Mouse (Mus musculus) layer of hippocampus, postnatal 25 days (tissue): Measurements from ENCODE around the gene Spc25. TPM values are rescaled to one million over a fixed set of nuclear protein-coding genes. Genes with fewer than 3 reads are reported as not detected.
A peak's percentile ranks its signal among the peaks of the same experiment; 100 is the strongest.

Experiments
- DNase-seq, 2 experiments: peaks; one replicate each; pipeline ENCODE4 v3.0.0; 2022; ENCODE audit warnings: mixed read lengths in 2 of 2, low spot score in 1 of 2; ENCODE audit errors: extremely low spot score in 1 of 2
- total RNA-seq, 2 experiments: library from RNA; stranded (reverse); gene quantifications; 2 replicates each; pipeline ENCODE4 v1.2.3; 2021

The Spc25 gene
- total RNA-seq: 1 to 10 TPM; 1.1 to 1.4 TPM

DNA sequence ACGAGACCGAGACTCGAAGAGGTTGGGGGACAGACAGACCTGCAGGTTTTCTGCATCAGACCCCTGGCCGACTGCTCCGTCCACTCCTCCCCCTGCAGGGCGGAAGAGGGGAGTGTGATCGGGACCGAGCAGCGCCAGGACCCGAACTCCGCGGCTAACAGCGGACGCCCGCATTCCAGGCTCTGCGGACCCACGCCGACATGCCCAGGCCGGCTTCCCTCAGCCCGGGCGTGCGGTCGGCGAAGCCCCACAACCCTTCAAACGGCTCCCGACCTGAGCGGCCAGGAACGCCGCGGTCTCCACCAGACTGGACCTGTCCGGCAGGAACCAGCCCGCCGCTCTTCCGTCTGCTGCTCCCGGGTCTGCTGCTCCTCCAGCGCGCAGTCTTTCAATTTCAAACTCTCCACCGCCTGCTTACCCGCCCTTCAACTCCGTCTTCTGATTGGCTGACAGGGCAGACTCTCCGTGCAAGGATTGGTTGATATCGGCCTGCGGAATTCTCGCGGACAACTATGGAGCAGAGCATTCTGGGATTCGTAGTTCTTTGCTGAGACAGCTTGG is at the start of gene Spc25:
Gene Spc25 (minus strand): TSS at position 404 of the 561 bp plus-strand sequence.
- peak; percentile 47 to 65 for DNase-seq

DNA sequence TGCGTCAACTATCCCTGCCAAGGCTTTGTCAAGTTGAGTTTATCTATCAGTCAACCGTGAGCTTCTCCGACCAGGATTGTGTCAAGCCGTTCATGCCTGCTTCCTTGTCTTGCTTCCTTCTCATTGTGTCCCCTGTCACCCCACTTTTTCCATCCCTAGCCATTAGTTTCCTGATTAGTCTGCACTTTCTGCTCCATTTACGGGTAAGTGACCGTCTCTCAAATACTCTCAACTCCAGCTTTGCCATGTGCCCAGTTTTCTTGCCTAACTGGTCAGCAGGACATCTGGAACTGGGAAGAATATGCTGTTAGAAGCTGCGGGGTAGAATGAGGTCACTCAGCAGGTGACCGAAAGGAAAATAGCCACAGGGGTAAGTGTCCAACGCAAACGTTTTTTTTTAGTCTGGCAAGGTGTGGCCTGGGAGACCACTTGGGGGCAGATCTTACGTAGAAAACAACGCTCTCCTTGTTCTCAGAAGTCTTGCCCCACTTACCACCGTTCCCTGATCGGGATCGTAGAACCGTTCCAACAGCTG is 42.3 kb upstream of the Spc25 start:
- no peak for DNase-seq

DNA sequence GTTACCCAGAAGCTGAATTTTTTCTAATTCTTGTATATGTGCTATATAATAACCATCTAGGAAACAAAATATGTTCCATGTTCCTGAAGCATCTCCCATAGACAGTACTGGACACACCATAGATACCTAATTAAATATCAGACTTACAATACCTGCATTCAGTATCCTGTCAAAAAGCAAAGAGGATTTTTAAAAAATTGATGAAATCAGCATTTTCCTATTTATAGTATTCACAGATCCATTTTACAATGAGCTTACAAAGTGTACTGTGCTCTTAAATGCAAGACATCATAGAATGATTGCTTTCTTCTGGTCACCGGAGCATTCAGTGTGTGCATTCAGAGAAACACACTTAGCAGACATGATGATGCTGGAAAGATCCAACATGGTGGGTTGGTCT is 41.1 kb upstream of the Spc25 start:
- no peak for DNase-seq

DNA sequence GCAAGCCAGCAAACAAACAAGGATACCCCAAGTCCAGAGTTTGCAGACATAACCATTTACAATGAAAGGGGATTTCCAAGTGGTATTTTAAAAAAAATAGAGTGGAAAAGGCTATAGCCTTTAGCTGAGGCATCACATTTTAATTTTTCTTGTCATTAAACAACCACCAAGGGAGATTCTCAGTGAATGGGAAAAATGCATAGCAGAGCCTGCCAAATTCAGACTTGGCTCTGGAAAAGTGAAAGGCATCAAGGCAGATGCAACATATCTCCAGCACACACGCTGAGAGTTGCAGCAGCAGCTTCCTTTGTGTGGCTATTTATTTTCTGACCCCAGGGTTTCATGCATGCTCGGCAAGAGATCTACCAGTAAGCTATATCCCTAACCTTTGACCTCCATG is 38.9 kb upstream of the Spc25 start:
- DNase-seq: no peak

DNA sequence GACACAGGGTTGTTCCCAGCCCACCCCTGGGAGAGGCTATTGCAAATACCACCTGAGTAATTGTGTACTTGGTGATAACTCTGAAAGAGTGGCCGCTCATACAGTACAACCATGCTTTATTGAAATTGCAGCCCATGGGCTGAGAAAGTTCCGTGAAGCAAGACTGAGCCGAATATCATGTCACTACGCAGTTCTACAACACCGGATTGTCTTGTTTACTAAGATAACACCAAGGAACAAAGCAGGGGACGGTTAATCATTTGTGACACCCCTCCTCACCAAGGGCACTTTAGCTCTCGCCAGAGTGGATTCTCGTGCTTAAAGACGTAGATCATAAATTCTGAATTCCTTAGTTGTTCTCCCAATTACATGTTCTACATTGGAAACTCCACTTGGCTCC is 33.3 kb upstream of the Spc25 start:
- DNase-seq: no peak

DNA sequence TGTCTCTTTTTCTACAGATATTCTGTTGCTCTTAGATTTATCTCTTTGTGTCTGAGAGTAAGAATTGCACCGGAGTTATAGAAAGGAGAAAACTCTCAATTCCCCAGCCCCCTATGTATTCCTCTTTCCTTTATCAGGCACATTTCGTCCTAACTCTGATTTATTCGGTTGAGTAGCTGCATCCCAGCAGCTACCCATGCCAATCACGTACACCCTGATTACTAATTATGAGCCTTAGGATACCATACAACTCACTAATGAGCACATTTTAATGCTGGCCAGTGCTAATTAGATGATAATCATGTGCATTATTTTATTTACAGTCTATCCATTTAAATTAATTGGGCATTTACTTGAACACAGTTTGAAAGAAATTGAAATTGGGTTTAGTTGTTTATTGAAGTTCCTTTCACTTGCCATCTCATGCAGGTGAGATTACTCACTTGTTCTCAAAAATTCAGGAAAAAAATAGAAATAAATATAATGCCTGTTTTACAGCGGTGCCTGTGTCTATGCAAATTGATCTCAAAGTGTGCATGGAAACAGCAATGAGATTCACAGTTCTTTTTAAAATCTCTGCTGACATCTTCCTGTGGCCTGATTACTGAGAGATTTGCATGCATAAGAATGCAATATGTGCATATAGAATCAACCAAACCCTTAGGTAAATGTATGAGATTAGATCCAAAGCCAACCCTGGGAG is 29.1 kb upstream of the Spc25 start:
- DNase-seq: no peak

DNA sequence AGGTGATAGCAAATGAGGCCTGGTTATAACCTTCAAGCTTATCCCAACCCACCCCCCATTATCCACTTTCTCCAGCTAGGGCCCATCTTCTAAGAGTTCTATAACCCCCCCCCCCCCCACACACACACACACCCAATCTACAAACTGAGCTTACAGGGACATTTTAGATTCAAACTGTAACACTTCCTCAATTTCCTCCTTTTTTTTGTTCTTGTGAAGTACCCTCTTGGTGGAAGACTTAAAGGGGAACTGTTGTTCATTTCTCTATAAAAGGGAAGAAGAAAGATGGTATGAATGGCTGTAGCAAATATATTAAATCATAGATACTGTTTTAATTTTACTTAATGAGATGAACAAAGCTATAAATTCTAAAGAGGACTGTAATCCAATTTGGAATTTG is 26.1 kb upstream of the Spc25 start:
- no peak for DNase-seq

DNA sequence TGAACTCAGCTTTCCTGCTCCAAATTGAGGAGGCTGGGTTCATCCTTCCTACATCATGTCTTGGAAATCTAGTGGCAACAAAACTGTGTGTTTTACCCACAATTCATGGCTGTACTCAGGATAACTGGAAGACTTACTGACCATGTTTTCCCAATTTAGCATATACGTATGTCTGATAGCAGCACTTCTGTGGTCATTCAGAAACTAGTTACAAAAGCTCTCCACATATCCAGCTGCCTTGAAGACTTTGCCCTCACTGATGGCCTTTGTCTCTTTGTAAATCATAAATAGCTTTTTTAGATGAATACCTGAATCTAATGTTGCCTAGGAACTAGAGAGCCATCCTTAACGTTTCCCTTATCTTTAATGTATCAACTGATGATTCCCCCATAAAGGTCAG is 24.1 kb upstream of the Spc25 start:
- no peak for DNase-seq

DNA sequence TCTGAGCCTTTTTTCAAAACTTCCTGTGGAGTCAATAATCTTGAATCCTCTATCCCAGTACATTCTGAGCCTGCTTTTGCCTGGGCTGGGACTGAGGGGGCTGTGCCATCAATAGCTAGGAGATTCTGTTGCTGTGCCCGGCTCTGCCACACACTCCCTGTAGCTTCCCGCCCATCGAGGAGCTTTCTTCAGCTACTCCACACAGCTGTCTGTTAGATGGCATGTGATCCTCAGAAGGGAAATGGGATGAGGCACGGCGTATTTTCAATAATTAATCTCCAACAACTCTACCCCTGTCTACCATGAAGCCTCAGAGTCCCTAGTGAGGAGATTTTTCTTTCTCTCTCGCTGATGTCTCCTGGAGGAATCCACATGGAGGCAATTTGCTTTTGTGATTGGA is 22.6 kb upstream of the Spc25 start:
- no peak for DNase-seq

DNA sequence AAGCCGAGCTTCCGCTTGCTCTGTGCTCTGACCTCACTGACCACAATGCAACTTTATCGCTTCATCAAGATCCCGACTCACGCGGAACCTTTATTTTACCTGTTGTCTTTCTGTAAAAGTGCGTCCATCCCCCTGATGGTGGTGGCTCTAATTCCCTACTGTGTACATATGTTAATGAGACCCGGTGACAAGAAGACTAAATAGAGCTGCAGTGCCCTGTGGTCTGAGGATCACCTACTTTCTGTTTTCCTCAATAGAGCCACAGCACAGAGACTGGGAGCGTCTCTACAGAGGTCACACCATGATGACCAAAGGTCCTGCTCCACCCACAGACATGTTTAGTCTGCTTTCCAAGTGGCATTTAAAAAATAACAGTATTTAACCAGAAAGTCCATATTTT is 20.9 kb upstream of the Spc25 start:
- DNase-seq: no peak

DNA sequence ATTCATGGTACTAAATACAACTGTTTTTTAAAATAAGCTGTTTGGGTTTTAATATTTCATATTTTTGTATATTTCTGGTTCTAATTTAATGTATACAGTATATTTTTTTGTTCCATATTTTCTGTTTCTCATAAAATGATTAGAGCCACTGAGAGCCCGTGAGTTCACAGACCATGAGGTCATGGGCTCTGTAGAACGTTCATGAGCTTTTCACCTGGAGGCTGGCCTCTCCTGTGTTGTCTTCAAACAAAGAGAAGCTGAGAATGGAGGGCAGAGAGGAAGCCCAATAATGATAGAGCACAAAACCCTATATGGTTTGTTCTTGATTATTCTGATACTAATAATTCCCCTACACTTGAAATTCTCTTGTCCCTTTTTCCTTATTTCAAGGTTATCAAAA is 18.7 kb upstream of the Spc25 start:
- DNase-seq: no peak

DNA sequence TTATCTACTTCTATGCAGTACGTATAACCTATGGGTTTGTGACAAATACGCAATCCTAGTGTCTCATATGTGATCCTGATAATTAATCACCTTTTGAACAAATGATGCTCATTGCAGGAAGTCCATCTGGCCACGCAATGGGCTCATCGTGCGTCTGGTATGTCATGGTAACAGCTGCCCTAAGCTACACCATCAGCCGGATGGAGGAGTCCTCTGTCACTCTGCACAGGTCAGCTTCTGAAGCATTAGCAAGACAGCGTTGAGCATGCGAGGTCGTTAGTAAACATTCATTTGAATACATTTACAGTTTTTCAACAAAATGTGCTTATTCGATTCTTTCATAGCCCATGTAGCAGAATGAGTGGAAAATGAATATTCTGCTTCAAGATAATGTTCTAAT is 16.8 kb upstream of the Spc25 start:
- DNase-seq: no peak

DNA sequence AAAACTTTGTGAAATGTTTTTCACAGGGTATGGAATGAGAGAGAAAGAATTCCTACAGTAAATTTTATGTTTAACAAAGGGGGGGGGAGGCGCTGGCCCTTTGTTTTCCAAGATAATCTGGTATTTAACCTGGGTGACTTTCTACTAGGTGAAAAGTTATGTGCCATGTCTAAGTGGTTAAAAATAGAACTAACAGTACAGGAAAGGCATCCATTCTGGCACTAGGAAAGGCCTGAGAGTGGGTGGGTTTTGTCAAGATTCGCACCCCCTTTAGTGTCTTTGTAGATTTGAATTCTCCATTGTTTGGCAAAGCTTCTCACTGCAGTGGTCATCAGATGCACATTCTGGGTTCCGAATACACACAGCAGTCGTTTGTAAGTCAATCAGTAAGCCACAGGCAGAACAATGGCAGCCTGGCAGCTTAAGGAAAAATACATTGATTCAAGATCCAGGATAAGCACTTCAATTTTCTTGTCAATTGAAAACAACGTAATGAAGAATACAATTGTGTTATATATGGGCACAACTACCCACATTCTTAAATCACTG is 15.9 kb upstream of the Spc25 start:
- DNase-seq: no peak

DNA sequence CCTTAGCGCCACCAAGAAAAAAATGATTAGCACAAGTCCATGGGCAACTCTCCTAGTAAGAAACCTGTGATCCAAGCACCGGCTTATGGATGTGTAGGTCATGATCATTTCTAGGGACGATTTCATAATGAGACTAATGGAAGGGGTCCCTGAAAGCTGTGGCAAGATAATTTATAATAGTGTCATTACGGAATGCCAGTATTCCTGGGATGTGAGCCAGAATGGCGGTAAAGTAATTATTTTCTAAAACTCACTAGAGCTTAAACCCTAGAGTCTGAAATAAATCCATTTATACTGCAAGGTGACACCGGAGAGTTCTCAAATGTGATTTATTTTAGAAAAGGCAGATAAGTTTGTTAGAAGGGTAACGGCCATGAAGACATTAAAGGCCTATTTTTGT is 9.2 kb upstream of the Spc25 start:
- DNase-seq: no peak

DNA sequence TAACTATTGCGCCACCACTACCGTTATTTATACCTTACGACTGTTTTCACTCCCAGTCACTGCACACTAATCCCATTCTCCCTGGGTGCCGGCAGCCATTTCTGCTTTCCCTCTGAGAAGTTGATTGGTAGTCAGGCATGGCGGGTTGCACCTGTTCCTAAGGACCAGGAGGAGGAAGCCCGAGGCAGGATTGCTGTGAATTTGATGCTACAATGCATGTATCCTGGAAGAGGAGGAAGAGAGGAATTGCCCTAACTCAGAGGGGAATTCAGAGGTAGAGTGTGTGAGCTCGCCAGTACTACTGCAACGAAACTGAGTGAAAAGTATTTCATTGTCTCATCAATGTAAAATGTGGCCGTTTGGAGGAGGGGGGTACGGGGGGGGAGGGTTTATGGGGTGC is 6.7 kb upstream of the Spc25 start:
- DNase-seq: no peak

DNA sequence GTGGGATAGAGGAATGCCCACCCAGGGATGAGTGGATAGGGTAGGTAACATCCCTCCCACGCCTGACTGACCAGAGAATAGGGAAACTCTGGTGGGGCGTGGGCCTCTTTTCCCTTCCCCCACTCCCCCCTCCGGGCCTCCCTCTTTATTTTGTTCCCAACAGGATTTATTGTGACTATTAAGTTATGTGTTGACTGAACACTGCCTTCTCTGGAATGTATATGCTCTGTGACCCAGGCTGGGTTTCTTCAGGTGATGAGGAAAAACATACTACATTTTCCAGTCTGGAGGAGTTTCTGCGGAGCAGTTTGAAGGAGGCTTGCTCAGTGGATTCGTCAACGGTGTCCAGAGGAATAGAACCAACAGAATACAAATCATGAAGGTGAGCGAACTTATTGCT is 4.8 kb upstream of the Spc25 start, which contains the start of gene G6pc2:
Gene G6pc2 (plus strand): TSS at position 301 of the 400 bp plus-strand sequence.
- no peak for DNase-seq

DNA sequence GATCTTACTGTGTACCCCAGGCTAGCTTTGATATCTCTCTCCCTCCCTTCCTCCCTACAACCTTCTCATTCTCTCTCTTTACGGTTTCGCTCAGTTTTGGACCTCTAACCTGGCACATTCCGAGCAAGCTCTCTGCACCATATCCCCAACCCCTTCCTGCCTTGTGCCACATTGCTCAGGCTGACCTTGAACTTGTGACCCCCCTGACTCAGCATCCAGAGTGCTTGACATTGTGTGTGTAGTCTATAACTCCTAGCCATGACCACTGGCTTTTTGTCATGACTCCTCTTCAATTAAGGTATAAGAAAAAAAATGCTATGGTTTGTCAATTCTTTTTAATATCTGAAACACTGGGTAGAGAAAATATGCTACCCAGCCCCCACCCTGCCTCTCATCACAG is 3.7 kb upstream of the Spc25 start:
- DNase-seq: no peak

DNA sequence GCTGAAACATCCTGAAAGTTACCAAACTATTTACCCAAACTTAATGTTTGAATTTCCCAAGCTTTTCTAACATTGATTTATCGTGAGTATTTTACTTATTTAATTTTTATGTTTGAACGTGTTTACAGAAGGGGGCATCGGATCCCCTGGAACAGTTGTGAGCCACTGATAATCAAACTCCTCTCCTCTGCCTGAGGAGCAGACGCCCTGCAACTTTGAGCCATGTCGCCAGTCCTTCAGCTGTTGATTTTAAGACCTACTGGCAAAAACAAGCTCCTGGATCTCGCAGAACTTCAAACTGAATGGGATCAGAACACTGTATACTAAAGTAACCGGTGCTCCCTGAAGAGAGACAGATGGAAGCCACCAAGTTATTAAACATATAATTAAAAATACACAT is 529 bp upstream of the Spc25 start:
- DNase-seq: no peak

DNA sequence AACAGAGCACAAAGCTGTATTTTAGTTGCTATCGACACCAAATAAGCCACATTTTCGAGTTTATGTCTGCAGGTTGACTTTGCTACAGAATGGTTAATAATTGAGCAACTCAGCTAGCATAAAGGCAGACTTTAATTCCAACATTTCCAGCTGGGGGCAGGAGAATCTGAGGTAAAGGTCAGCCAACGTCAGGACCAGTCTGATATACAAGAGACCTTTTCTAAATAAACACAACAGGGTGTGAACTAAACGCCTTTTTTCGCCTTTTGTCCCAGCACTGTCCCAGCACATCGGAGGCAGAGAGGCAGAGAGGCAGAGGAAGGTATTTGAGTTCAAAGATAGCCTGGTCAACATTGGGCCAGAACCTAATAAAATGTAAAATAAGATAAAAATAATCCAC is 809 bp downstream of the Spc25 start:
- DNase-seq: no peak

DNA sequence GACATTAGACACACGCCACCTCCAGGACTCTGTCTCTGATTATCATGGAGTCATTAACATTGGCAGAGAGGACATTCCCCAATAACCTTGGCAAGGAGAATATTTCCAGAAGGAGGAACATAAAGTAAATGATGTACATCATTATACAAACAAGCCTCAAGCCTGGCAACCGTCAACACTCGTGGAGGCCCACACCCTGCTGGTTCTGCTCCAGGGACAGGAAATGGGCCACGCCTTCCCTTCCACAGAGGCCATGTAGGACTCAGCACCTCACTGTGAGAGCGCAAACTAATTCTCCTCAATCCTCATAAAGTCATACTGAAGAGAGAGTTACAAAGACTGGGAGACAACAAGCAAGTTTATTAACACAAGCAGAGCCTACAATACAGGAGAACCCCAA is 12.4 kb downstream of the Spc25 start:
- no peak for DNase-seq

DNA sequence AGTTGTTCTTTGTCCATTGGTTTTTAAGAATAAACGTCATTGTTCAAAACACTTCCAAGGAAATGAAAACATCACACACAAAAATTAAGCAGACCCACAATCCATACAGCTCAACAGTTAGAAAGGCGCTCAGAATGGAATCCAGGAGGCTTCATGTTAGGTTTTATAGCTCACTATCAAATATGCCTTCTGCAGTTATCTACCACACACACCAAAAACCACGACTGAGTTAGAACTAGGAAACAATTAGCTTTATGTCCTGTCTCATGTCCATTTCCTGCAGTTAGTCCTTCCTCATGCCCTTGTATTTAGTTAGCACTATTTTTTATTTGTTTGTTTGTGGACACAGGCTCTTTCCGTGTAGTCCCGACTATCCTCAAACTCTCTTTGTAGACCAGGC is 14.9 kb downstream of the Spc25 start:
- DNase-seq: no peak

DNA sequence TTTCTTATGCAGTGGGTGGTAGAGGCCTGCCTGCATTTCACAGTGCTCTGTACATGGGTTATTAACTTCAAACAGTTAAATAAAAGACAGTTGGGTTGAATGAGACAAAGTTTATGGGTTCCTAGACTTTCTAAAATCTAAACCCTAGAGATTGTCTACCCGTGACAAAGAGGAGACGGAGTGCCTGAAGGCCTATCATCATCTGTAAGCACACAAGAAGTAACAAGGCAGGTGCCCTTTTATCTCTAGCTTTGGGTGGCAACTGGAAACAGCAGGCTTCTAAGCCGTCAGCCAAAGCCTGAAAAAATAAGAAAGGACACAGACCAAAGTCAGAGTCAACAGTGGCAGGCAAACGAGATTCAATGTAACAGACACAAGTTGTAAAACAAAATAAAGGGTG is 16.8 kb downstream of the Spc25 start:
- no peak for DNase-seq
